ENCODE assay signal across 9 mouse cellular contexts in the genomic region with DNA sequence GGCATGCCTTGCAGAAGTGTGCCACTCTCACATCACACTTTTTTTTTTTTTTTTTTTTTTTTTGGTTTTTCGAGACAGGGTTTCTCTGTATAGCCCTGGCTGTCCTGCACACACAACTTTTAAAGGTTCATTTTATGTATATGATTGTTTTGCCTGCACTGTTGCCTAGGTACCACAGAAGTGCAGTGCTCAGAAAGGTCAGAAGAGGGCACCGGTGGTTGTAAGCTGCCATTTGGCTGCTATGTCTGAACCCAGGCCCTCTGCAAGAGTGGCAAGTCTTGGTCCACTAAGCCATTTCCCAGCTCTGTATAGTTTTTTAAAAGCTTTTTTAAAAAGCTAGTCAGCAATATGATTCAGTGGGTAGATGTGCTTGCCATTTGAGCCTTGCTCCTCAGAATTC. TPM values are rescaled to one million over a fixed set of nuclear protein-coding genes. Genes with fewer than 3 reads are reported as not detected.
DNase-seq lines count a peak whose midpoint lies in the region; ATAC-seq and TF ChIP-seq lines count a peak whose summit lies in the region.
"Had no signal": no experiment of that assay in that cellular context is flagged by ENCODE, and none has a peak within 500 bp of the region (broad histone marks: within the 10 kb centered on the region; RNA-seq: fewer than 3 reads in every experiment).

No protein-coding gene starts in this region.

- no peak overlapping the region for H3K9ac ChIP-seq in forebrain, embryonic 16.5 days (replicated peaks; ENCODE audit: low read depth, low read length)

- no peak overlapping the region for H3K4me2 ChIP-seq in forebrain, embryonic 16.5 days (ENCODE audit: low read length)

- ATAC-seq in granulocyte monocyte progenitor cell, adult 5-6 weeks (replicated peaks; ENCODE audit: poor library complexity, severe bottlenecking), result peak; percentile 48; the same call in 1 of the 2 replicates
- no peak for ATAC-seq in forebrain, embryonic 16.5 days

- no peaks in the 10 kb centered on the region for H3K27me3 ChIP-seq in small intestine, adult 2 months (ENCODE audit: control insufficient read depth, insufficient read depth, low read length)
- no peaks in the 10 kb centered on the region for H3K27me3 ChIP-seq in forebrain, embryonic 16.5 days (replicated peaks; ENCODE audit: control insufficient read depth, insufficient read depth, low read length)

- H3K4me3 ChIP-seq in layer of hippocampus, adult 2 months, result no peak overlapping the region
- no peak overlapping the region for H3K4me3 ChIP-seq in small intestine, adult 2 months (ENCODE audit: low read depth, low read length)
- H3K4me3 ChIP-seq in forebrain, embryonic 16.5 days (replicated peaks; ENCODE audit: low read length), result no peak overlapping the region

- no peaks in the 10 kb centered on the region for H3K9me3 ChIP-seq in forebrain, embryonic 16.5 days (ENCODE audit: control insufficient read depth, low read length)

- peak; percentile 60 for TF ChIP-seq CTCF in layer of hippocampus, adult 2 months (conservative IDR thresholded peaks at IDR 0.05)
- TF ChIP-seq CTCF in small intestine, adult 2 months (IDR thresholded peaks at IDR 0.05; ENCODE audit: extremely low read depth, insufficient read length, insufficient replicate concordance, low read depth, low read length), result peak; percentile 28; the same call in 1 of the 2 replicates

- no peak for TF ChIP-seq POLR2A in small intestine, adult 2 months (IDR thresholded peaks at IDR 0.05; ENCODE audit: low read depth, low read length)

- DNase-seq in layer of hippocampus, adult 2 months (ENCODE audit: low spot score in 2 of 2), result no peak
- DNase-seq in layer of hippocampus, postnatal 14 days (ENCODE audit: low spot score in 2 of 2), result no peak
- DNase-seq in MN1 (ENCODE audit: low spot score), result peak; percentile 46
- no peak for DNase-seq in heart, adult 18-20 months
- no peak for DNase-seq in layer of hippocampus, postnatal 36 days

- H3K27ac ChIP-seq in layer of hippocampus, adult 2 months, result no peak overlapping the region
- H3K27ac ChIP-seq in small intestine, adult 2 months (ENCODE audit: insufficient read depth, low read depth, low read length), result no peak overlapping the region
- H3K27ac ChIP-seq in forebrain, embryonic 16.5 days (ENCODE audit: low read length), result no peak overlapping the region
- H3K27ac ChIP-seq: macrophage had no signal

- H3K36me3 ChIP-seq in small intestine, adult 2 months (ENCODE audit: control insufficient read depth, insufficient read depth, low read length), result no peaks in the 10 kb centered on the region
- peaks cover 3% of the 10 kb centered on the region; the same call in 1 of the 2 replicates for H3K36me3 ChIP-seq in forebrain, embryonic 16.5 days (ENCODE audit: control insufficient read depth, insufficient read depth)

- peaks cover 8% of the 10 kb centered on the region for H3K4me1 ChIP-seq in small intestine, adult 2 months (ENCODE audit: control insufficient read depth, insufficient read depth, insufficient read length, low read length)
- peaks cover 20% of the 10 kb centered on the region for H3K4me1 ChIP-seq in forebrain, embryonic 16.5 days (replicated peaks; ENCODE audit: control insufficient read depth, insufficient read depth, low read length)

- 37% methylated on average over 2 of the region's 2 CpGs for WGBS in small intestine, adult 2 months
- 42% methylated on average over 2 of the region's 2 CpGs for WGBS in forebrain, embryonic 16.5 days

RNA-seq across cellular contexts. Expression of gene Yipf2, which starts 5.6 kb away (rescaled TPM):
- 10 to 100 TPM; 18.6 to 19.8 TPM for total RNA-seq in layer of hippocampus, adult 2 months (2021)
- total RNA-seq in layer of hippocampus, postnatal 14 days (2021), result 10 to 100 TPM; 14.7 to 15.9 TPM
- total RNA-seq in granulocyte monocyte progenitor cell, adult 5-6 weeks (2014; fragmentation: Nextera tagmentation), result 16.2 and 19.9 TPM in 2 replicates
- 12.2 and 18.2 TPM in 2 replicates for total RNA-seq in granulocyte monocyte progenitor cell, adult 5-6 weeks (2017)
- polyA plus RNA-seq in small intestine, adult 2 months (2012; rRNA removed), result 22.5 and 35.9 TPM in 2 replicates
- polyA plus RNA-seq in forebrain, embryonic 16.5 days (2015; fragmentation: Nextera tagmentation; extraction: Ambion mirVana), result 22.7 and 24.8 TPM in 2 replicates
- 1 to 10 TPM; 4.8 to 7.6 TPM for total RNA-seq in heart, adult 18-20 months (2021)
- 10 to 100 TPM; 17.8 to 18.4 TPM for total RNA-seq in layer of hippocampus, postnatal 36 days (2021)

RNA-seq across cellular contexts. Expression of gene Timm29, which starts 5.7 kb away (rescaled TPM):
- total RNA-seq in layer of hippocampus, adult 2 months (2021), result 10 to 100 TPM; 58.3 to 62.0 TPM
- total RNA-seq in layer of hippocampus, postnatal 14 days (2021), result 10 to 100 TPM; 54.3 to 56.9 TPM
- total RNA-seq in granulocyte monocyte progenitor cell, adult 5-6 weeks (2014; fragmentation: Nextera tagmentation), result 37.5 and 39.9 TPM in 2 replicates
- 51.6 and 59.1 TPM in 2 replicates for total RNA-seq in granulocyte monocyte progenitor cell, adult 5-6 weeks (2017)
- polyA plus RNA-seq in small intestine, adult 2 months (2012; rRNA removed), result 11.0 and 14.7 TPM in 2 replicates
- 58.2 and 58.4 TPM in 2 replicates for polyA plus RNA-seq in forebrain, embryonic 16.5 days (2015; fragmentation: Nextera tagmentation; extraction: Ambion mirVana)
- 10 to 100 TPM; 62.0 to 62.2 TPM for total RNA-seq in heart, adult 18-20 months (2021)
- total RNA-seq in layer of hippocampus, postnatal 36 days (2021), result 10 to 100 TPM; 58.9 to 59.4 TPM

RNA-seq across cellular contexts. Expression of gene Smarca4, which starts 17.8 kb away (rescaled TPM):
- 100 to 1,000 TPM; 114 to 115 TPM for total RNA-seq in layer of hippocampus, adult 2 months (2021)
- total RNA-seq in layer of hippocampus, postnatal 14 days (2021), result 100 to 1,000 TPM; 121 to 123 TPM
- total RNA-seq in granulocyte monocyte progenitor cell, adult 5-6 weeks (2014; fragmentation: Nextera tagmentation), result 60.6 and 67.8 TPM in 2 replicates
- 58.6 and 60.7 TPM in 2 replicates for total RNA-seq in granulocyte monocyte progenitor cell, adult 5-6 weeks (2017)
- polyA plus RNA-seq in small intestine, adult 2 months (2012; rRNA removed), result 19.0 and 34.1 TPM in 2 replicates
- polyA plus RNA-seq in forebrain, embryonic 16.5 days (2015; fragmentation: Nextera tagmentation; extraction: Ambion mirVana), result 162 and 165 TPM in 2 replicates
- total RNA-seq in heart, adult 18-20 months (2021), result 10 to 100 TPM; 45.7 to 50.8 TPM
- total RNA-seq in layer of hippocampus, postnatal 36 days (2021), result 100 to 1,000 TPM; 115 to 116 TPM

RNA-seq across cellular contexts. Expression of gene Carm1, which starts 51.5 kb away (rescaled TPM):
- 10 to 100 TPM; 75.9 to 85.6 TPM for total RNA-seq in layer of hippocampus, adult 2 months (2021)
- 10 to 100 TPM; 66.5 to 68.8 TPM for total RNA-seq in layer of hippocampus, postnatal 14 days (2021)
- total RNA-seq in granulocyte monocyte progenitor cell, adult 5-6 weeks (2014; fragmentation: Nextera tagmentation), result 65.9 and 81.6 TPM in 2 replicates
- 17.0 and 27.3 TPM in 2 replicates for total RNA-seq in granulocyte monocyte progenitor cell, adult 5-6 weeks (2017)
- polyA plus RNA-seq in small intestine, adult 2 months (2012; rRNA removed), result 31.7 and 63.4 TPM in 2 replicates
- 26.5 and 27.8 TPM in 2 replicates for polyA plus RNA-seq in forebrain, embryonic 16.5 days (2015; fragmentation: Nextera tagmentation; extraction: Ambion mirVana)
- total RNA-seq in heart, adult 18-20 months (2021), result 10 to 100 TPM; 57.7 to 61.2 TPM
- 10 to 100 TPM; 75.6 to 81.5 TPM for total RNA-seq in layer of hippocampus, postnatal 36 days (2021)
